Mouse (Mus musculus) MN1 (cell line): ENCODE measurements around the gene Zfp217.

Experiments
- DNase-seq: peaks from one replicate; pipeline ENCODE4 v3.0.0-alpha.2; 2016; ENCODE audit warnings: low spot score

Gene Zfp217

DNA sequence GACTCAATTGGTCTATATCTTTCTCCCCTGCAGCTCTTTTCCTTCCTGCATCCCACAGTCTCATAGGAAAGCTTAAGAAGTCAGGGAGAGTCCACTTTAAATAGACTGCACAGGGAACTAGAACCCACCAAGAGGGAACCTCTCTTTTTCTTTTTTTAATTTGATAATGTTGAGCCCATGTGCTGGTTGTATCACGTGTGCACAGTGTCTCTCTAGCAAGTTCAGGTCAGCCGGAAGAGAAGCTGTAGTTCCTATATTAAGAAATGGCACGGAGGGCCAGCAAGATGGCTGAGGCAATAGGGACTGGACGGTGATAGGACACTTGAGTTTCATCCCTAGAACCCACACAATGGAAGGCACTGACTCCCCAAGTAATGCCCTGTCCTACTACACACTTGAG lies 11.1 kb upstream of the Zfp217 start:
- no peak for DNase-seq

DNA sequence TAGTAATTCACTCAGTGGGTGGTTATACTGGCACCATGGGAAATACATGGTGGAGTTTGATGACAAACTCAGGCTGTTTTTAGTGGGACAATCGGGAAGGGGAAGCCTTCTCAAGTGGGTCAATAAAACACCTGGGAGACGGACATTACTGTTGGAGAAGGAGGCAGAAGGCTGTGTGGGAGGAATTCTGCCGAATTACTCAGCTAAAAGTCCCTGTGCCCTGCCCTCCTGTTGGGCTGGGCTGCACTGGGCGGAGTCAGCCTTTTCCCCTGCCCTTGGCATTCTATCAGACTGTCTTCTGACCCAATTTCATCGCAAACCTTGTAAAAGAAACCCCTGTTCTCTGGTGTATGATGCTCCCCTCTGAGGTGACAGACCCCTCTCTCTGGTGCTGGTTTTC lies 10.3 kb upstream of the Zfp217 start:
- DNase-seq: peak; percentile 32

- no peak for DNase-seq
These were observed 9.6 kb upstream of the Zfp217 start for GRCm38 (mm10) chr2:170157280-170158200.

DNA sequence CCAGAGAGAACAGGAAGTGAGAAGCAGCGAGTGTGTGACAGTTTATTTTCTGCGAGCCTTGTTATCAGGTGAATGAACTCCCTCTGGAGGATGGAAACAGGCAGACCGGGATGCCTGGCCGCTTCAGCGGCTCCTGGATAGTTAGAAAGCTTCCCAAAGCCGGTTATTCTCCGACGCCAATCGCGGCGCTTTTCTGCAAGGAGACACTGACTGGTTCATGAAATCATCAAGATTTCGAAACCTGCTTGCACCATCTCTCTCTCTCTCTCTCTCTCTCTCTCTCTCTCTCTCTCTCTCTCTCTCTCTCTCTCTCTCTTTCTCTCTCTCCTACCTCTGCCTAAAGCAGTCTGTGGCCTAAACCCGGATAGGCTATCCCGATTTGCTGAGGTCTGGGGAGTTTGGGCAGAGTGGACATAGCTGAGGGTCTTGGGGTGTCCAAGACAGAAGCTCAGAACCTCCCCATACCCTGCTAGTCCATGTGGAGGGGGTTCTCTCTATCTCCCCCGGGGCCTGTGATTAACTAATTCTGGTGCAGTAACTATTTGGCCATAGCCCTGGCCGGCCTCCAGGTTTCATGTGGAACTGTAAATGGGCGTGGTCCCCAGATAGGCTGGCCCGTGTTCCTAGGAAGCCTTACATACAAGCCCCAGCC lies 7.3 kb upstream of the Zfp217 start:
- peak; percentile 86 for DNase-seq

DNA sequence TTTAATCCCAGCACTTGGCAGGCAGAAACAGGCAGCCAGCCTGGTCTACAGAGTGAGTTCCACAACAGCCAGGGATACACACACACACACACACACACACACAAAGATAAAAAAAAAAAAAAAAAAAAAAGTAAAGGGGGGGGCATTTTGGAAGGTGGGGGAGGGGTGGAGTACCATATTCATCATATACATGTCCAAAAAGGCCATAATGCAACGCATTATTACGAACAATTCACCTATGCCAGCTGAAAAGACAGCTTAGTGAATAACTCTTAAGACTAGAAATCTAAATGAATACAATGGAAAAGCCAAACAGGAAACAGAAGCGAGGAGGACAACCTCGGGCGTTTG lies 6.8 kb upstream of the Zfp217 start:
- DNase-seq: no peak

DNA sequence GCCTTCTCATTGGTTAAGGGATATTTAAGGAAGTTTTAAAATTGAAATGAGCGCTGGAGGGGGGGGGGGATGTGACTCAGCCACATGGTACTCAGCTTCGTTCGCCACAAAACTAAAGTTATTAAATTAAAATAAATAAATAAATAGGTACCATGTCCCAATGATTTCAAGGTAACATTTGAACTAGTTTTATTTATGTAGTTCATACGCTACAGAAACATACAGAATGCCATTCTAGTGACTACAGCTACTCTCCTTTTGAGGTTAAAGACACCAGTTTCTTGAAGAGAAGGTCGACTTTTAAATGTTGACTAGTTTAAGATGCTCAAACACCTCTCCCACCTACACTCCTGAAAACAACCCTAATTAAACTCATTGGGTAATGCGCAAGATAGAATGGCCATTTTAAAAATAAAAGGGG lies 6.4 kb upstream of the Zfp217 start:
- DNase-seq: peak; percentile 25

GRCm38 (mm10) chr2:170153421-170154271 lies 5.7 kb upstream of the Zfp217 start:
- peak; percentile 61 for DNase-seq

DNA sequence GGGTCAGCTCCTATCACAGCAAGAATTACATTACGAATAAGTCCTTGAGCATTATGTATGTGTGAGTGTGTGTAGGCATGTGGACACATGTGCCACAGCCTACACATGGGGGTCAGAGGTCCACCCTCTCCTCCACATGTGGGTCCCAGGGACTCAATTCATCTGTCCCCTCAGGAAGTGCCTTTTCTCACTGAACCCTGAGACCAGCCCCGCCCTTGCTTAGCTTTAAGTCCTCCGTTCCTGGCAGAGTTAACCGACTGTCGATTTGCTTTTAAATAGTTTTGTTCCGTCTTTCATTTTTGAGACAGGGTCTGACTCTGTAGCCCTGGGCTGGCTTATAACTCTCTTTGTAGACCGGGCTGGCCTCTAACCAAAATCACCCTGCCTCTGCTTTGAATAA lies 5.0 kb upstream of the Zfp217 start:
- DNase-seq: no peak

- no peak for DNase-seq
These were observed 4.3 kb upstream of the Zfp217 start for GRCm38 (mm10) chr2:170152036-170152686.

GRCm38 (mm10) chr2:170151470-170151869 lies 3.6 kb upstream of the Zfp217 start:
- no peak for DNase-seq

DNA sequence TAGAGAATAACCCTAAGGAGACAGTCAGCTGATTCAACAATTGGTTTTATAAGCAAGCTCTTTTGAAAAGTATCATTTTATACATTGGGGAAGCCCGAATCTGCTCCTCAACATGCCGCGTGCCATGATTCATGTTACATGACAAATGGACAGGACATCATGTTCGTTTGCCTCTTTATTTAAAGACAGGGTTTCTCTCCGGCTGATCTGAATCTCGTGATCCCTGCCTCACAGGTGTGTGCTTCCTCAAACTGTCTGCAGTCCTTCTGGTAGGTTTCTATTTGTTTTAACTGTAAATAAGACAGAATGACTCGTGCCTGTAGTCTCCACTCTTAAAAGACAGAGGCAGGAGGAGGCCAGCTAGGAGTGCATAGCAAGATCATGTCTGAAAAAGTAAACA lies 925 bp upstream of the Zfp217 start:
- no peak for DNase-seq

DNA sequence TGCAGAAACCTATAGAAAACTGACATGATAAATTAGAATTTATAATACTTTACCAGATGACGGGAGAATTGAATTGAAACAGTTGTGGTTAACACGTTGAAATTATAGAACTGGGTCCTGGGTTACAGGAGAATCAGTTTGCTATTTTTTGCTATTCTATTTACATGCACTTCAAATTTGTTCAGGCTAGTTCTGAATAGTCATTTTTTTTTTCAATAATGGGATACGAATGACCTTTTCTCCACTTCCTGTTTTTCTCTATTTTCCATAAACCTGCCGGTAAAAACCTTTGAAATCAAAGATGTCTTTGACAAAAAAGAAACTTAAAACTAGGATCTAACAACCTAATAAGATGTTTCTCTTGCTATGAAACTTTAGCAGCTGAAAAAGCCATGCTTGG lies 733 bp downstream of the Zfp217 start:
- DNase-seq: no peak

DNA sequence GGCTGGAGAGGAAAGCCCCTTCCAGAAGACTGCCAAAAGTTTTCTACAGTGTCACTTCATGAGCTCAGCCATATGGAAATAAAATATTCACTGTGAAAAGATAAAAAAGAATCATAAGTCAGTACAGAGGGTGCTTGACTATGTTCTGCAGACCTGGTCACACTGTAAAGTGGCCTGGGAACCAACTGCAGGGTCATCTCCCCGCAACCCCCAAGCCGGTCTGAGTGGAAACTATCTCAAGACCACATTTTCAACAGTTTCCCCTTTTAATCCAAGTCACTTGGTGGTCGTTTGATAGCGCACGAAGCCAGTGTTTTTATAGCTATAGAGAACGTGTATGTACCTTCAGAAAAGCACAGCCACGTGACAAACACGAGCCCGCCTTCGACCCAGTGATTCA lies 3.6 kb downstream of the Zfp217 start:
- DNase-seq: no peak

GRCm38 (mm10) chr2:170143861-170144260 lies 4.0 kb downstream of the Zfp217 start:
- no peak for DNase-seq

- DNase-seq: no peak
These were observed 5.4 kb downstream of the Zfp217 start for GRCm38 (mm10) chr2:170142542-170142941.

DNA sequence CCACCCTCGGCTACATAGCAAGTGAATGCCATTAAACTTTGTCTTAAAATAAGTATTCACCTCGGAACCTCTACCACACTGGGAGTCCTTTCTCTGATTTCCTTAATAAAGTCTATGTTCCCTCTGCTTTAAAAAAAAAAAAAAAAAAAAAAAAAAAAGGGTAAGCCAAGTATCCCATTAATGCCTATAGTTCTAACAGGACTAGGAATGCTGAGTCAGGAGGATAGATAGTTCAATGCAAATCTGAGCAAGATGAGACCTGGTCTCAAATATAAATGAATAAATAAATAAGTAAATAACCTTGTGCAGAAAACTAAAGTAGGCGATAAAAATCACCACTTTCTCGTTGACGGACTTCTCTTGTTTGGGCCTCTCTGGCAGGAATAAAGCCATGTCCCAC lies 6.4 kb downstream of the Zfp217 start:
- no peak for DNase-seq

- DNase-seq: no peak
These were observed 8.4 kb downstream of the Zfp217 start for GRCm38 (mm10) chr2:170139411-170140046.

GRCm38 (mm10) chr2:170136928-170137327 lies 11.0 kb downstream of the Zfp217 start:
- DNase-seq: no peak

DNA sequence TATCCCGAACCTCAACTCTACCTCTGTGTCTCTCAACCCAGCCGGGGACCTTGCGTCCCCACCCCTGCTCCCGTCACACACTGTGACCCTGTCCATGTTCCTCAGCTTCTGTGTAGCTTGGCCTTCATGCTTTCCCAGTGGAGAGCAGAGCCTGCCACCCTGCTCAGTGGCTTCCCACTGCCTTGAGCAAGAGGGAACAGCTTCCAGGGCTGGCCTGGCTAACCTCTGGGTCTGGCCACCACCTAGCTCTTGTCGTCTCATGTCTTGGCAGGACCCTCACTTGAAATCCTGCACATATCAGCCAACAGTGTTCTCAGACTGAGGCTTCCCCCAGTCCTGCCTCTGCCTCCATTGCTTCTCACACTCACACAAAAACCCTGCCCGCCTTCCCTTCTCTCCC lies 12.1 kb downstream of the Zfp217 start:
- DNase-seq: no peak

GRCm38 (mm10) chr2:170134026-170134690 lies 13.7 kb downstream of the Zfp217 start:
- no peak for DNase-seq
